Mouse (Mus musculus): ENCODE data around the gene Nav2.

DNA sequence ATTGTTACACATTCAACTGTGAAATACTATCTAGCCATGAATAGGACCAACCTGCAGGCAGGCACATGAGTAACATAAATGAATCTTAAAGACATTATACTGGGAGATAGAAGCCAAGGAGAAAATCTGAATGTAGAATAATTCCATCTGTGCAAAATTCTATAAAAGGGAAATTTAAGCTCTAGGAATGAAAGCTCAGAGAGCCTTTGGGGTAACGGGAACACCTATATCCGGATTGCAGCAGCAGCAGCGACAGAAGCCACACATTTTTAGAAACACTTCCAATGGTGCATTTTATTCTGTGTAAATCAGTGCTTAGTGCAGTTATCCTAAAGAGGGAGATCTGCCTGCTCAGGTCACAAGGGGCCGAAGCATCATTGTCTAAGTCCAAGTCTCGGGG, 280.8 kb downstream of the Nav2 start:
- no peak for TF ChIP-seq EP300 (IDR thresholded peaks at IDR 0.05; ENCODE audit: low read depth in 1 of 2, low read length in 2 of 2)
- no peak for TF ChIP-seq E2F4 (IDR thresholded peaks at IDR 0.05; ENCODE audit: borderline replicate concordance, low read depth, low read length)
- TF ChIP-seq CTCF (IDR thresholded peaks at IDR 0.05 in 2 of 3, conservative IDR thresholded peaks at IDR 0.05 in 1 of 3; ENCODE audit: control insufficient read depth in 1 of 3, insufficient read depth in 1 of 3, low read depth in 2 of 3, low read length in 3 of 3, poor library complexity in 1 of 3, severe bottlenecking in 1 of 3) = no peak
- no peak for TF ChIP-seq MAX (IDR thresholded peaks at IDR 0.05; ENCODE audit: low read length)
- TF ChIP-seq HCFC1 (IDR thresholded peaks at IDR 0.05; ENCODE audit: low read depth, low read length) = no peak

All from MEL (cell line).